Mouse (Mus musculus): ENCODE results near the gene Kcnj3. TPM values are rescaled to one million over a fixed set of nuclear protein-coding genes. Genes with fewer than 3 reads are reported as not detected.

The Kcnj3 gene
- polyA plus RNA-seq (2012; fragmentation: generic; extraction: Trizol) = not detected
- long read RNA-seq, experiment 1 = 0 reads
- long read RNA-seq, experiment 2 = 0 reads

GRCm38 (mm10) chr2:55435721-55436260 is at the start of gene Kcnj3:
Gene Kcnj3, plus strand, starts transcription at chr2:55435970.
- Histone ChIP-seq H3K79me2 (ENCODE audit: control insufficient read depth, insufficient read depth) (no peaks in the 10 kb centered on the region), H3K36me3 (ENCODE audit: control insufficient read depth, insufficient read depth) (no peaks in the 10 kb centered on the region), H3K79me3 (ENCODE audit: low read depth) (no peaks in the 10 kb centered on the region), H3K4me3 (ENCODE audit: insufficient read depth, poor library complexity, severe bottlenecking) (no peak within 1 kb of the TSS), H3ac (ENCODE audit: control insufficient read depth, insufficient read length, low read depth) (no peak within 1 kb of the TSS), H3K27me3 (ENCODE audit: control insufficient read depth, insufficient read depth, insufficient read length) (no peaks in the 10 kb centered on the region)
- TF ChIP-seq MYOD1 (IDR thresholded peaks at IDR 0.05; ENCODE audit: control insufficient read depth, insufficient read length, low read depth) (no peak), CTCF (IDR thresholded peaks at IDR 0.05; ENCODE audit: control insufficient read depth, insufficient read depth, insufficient read length) (no peak), CEBPB (IDR thresholded peaks at IDR 0.05; ENCODE audit: low read depth) (no peak), MAX (IDR thresholded peaks at IDR 0.05) (no peak), USF1 (IDR thresholded peaks at IDR 0.05; ENCODE audit: low read depth) (no peak), MYOG (IDR thresholded peaks at IDR 0.05; ENCODE audit: control insufficient read depth, extremely low read depth, insufficient read length) (no peak), FOSL1 (IDR thresholded peaks at IDR 0.05; ENCODE audit: insufficient read depth, low read length, poor library complexity, severe bottlenecking) (no peak)

- Histone ChIP-seq H3K79me2 (ENCODE audit: control insufficient read depth, insufficient read depth) (no peaks in the 10 kb centered on the region), H3ac (ENCODE audit: control insufficient read depth, insufficient read length, low read depth) (no peak overlapping the region), H3K4me3 (ENCODE audit: insufficient read depth, poor library complexity, severe bottlenecking) (no peak overlapping the region), H3K27me3 (ENCODE audit: control insufficient read depth, insufficient read depth, insufficient read length) (no peaks in the 10 kb centered on the region), H3K79me3 (ENCODE audit: low read depth) (no peaks in the 10 kb centered on the region), H3K36me3 (ENCODE audit: control insufficient read depth, insufficient read depth) (no peaks in the 10 kb centered on the region)
- no peak for TF ChIP-seq USF1 (IDR thresholded peaks at IDR 0.05; ENCODE audit: low read depth)
- no peak for TF ChIP-seq CTCF (IDR thresholded peaks at IDR 0.05; ENCODE audit: control insufficient read depth, insufficient read depth, insufficient read length)
- no peak for TF ChIP-seq MAX (IDR thresholded peaks at IDR 0.05)
- no peak for TF ChIP-seq MYOD1 (IDR thresholded peaks at IDR 0.05; ENCODE audit: control insufficient read depth, insufficient read length, low read depth)
- no peak for TF ChIP-seq MYOG (IDR thresholded peaks at IDR 0.05; ENCODE audit: control insufficient read depth, extremely low read depth, insufficient read length)
- TF ChIP-seq CEBPB (IDR thresholded peaks at IDR 0.05; ENCODE audit: low read depth) = no peak
- no peak for TF ChIP-seq FOSL1 (IDR thresholded peaks at IDR 0.05; ENCODE audit: insufficient read depth, low read length, poor library complexity, severe bottlenecking)
Measured at GRCm38 (mm10) chr2:55390330-55390989, 45.3 kb upstream of the Kcnj3 start.

- Histone ChIP-seq H3K79me3 (ENCODE audit: low read depth) (no peaks in the 10 kb centered on the region), H3K36me3 (ENCODE audit: control insufficient read depth, insufficient read depth) (no peaks in the 10 kb centered on the region), H3K79me2 (ENCODE audit: control insufficient read depth, insufficient read depth) (no peaks in the 10 kb centered on the region), H3ac (ENCODE audit: control insufficient read depth, insufficient read length, low read depth) (no peak overlapping the region), H3K4me3 (ENCODE audit: insufficient read depth, poor library complexity, severe bottlenecking) (no peak overlapping the region), H3K27me3 (ENCODE audit: control insufficient read depth, insufficient read depth, insufficient read length) (no peaks in the 10 kb centered on the region)
- TF ChIP-seq MYOG (IDR thresholded peaks at IDR 0.05; ENCODE audit: control insufficient read depth, extremely low read depth, insufficient read length) (no peak), CTCF (IDR thresholded peaks at IDR 0.05; ENCODE audit: control insufficient read depth, insufficient read depth, insufficient read length) (no peak), USF1 (IDR thresholded peaks at IDR 0.05; ENCODE audit: low read depth) (no peak), MAX (IDR thresholded peaks at IDR 0.05) (no peak)
Measured at GRCm38 (mm10) chr2:55405307-55405706, 30.5 kb upstream of the Kcnj3 start.

GRCm38 (mm10) chr2:55427633-55428032 is 8.1 kb upstream of the Kcnj3 start:
- TF ChIP-seq MAX (IDR thresholded peaks at IDR 0.05) (no peak), MYOG (IDR thresholded peaks at IDR 0.05; ENCODE audit: control insufficient read depth, extremely low read depth, insufficient read length) (no peak), CTCF (IDR thresholded peaks at IDR 0.05; ENCODE audit: control insufficient read depth, insufficient read depth, insufficient read length) (no peak), FOSL1 (IDR thresholded peaks at IDR 0.05; ENCODE audit: insufficient read depth, low read length, poor library complexity, severe bottlenecking) (no peak), MYOD1 (IDR thresholded peaks at IDR 0.05; ENCODE audit: control insufficient read depth, insufficient read length, low read depth) (no peak), USF1 (IDR thresholded peaks at IDR 0.05; ENCODE audit: low read depth) (no peak), CEBPB (IDR thresholded peaks at IDR 0.05; ENCODE audit: low read depth) (no peak)
- no peaks in the 10 kb centered on the region for H3K79me3 ChIP-seq (ENCODE audit: low read depth)
- no peaks in the 10 kb centered on the region for H3K27me3 ChIP-seq (ENCODE audit: control insufficient read depth, insufficient read depth, insufficient read length)
- no peak overlapping the region for H3ac ChIP-seq (ENCODE audit: control insufficient read depth, insufficient read length, low read depth)
- H3K36me3 ChIP-seq (ENCODE audit: control insufficient read depth, insufficient read depth) = no peaks in the 10 kb centered on the region
- no peaks in the 10 kb centered on the region for H3K79me2 ChIP-seq (ENCODE audit: control insufficient read depth, insufficient read depth)
- H3K4me3 ChIP-seq (ENCODE audit: insufficient read depth, poor library complexity, severe bottlenecking) = no peak overlapping the region

GRCm38 (mm10) chr2:55432104-55432503 is 3.7 kb upstream of the Kcnj3 start:
- no peak for TF ChIP-seq MYOG (IDR thresholded peaks at IDR 0.05; ENCODE audit: control insufficient read depth, extremely low read depth, insufficient read length)
- TF ChIP-seq FOSL1 (IDR thresholded peaks at IDR 0.05; ENCODE audit: insufficient read depth, low read length, poor library complexity, severe bottlenecking) = no peak
- no peak for TF ChIP-seq MAX (IDR thresholded peaks at IDR 0.05)
- no peak for TF ChIP-seq CEBPB (IDR thresholded peaks at IDR 0.05; ENCODE audit: low read depth)
- TF ChIP-seq USF1 (IDR thresholded peaks at IDR 0.05; ENCODE audit: low read depth) = no peak
- no peak for TF ChIP-seq CTCF (IDR thresholded peaks at IDR 0.05; ENCODE audit: control insufficient read depth, insufficient read depth, insufficient read length)
- TF ChIP-seq MYOD1 (IDR thresholded peaks at IDR 0.05; ENCODE audit: control insufficient read depth, insufficient read length, low read depth) = no peak
- H3ac ChIP-seq (ENCODE audit: control insufficient read depth, insufficient read length, low read depth) = no peak overlapping the region
- H3K36me3 ChIP-seq (ENCODE audit: control insufficient read depth, insufficient read depth) = no peaks in the 10 kb centered on the region
- no peak overlapping the region for H3K4me3 ChIP-seq (ENCODE audit: insufficient read depth, poor library complexity, severe bottlenecking)
- H3K79me2 ChIP-seq (ENCODE audit: control insufficient read depth, insufficient read depth) = no peaks in the 10 kb centered on the region
- H3K79me3 ChIP-seq (ENCODE audit: low read depth) = no peaks in the 10 kb centered on the region
- H3K27me3 ChIP-seq (ENCODE audit: control insufficient read depth, insufficient read depth, insufficient read length) = no peaks in the 10 kb centered on the region

All from C2C12 (cell line).